Mouse (Mus musculus) cerebellum, adult 2 months (tissue): ENCODE measurements at regions not wholly inside any gene's neighbourhood (a gene's known extent, or its start where the extent isn't known, plus 50 kb on each side); places are given as distances from the start of the nearest gene placed in this dataset.

Experiments used
- CTCF ChIP-seq: fragments of 200-500 bp; IDR thresholded peaks from 2 replicates; pipeline ENCODE4 v1.5.1; 2011; ENCODE audit warnings: low read depth, mild to moderate bottlenecking, control low read depth, low read length, moderate library complexity, borderline replicate concordance; ENCODE audit not compliant: insufficient read depth
- POLR2A ChIP-seq: fragments of 200-500 bp; IDR thresholded peaks from 2 replicates; pipeline ENCODE4 v1.6.1; 2011; ENCODE audit warnings: low read length, control low read depth, borderline replicate concordance; ENCODE audit not compliant: insufficient read depth

- TF ChIP-seq CTCF (no peak), POLR2A (no peak)
These were observed 217.8 kb upstream of the Dkk2 start for GRCm38 (mm10) chr3:131867266-131867665.
